Mouse (Mus musculus) spleen, adult 2 months (tissue): ENCODE measurements around the gene Pax4. TPM values are rescaled to one million over a fixed set of nuclear protein-coding genes. Genes with fewer than 3 reads are reported as not detected.
A peak's percentile ranks its signal among the peaks of the same experiment; 100 is the strongest.

Source experiments
- DNase-seq, 2 experiments: peaks; one replicate each; pipeline versions ENCODE4 v3.0.0 to v3.0.0-alpha.2; 2012 to 2021; ENCODE audit warnings: low spot score in 2 of 2, low read depth in 1 of 2
- H3K27ac ChIP-seq: fragments of 200-500 bp; 2 replicates; pipeline ENCODE4 v1.5.1; 2012; ENCODE audit warnings: low read length, inconsistent platforms; ENCODE audit not compliant: insufficient read depth
- H3K27me3 ChIP-seq: fragments of 200-500 bp; 2 replicates; pipeline ENCODE4 v1.6.1; 2012; ENCODE audit warnings: mild to moderate bottlenecking, moderate library complexity, low read length, inconsistent platforms; ENCODE audit not compliant: control insufficient read depth, insufficient read depth
- H3K36me3 ChIP-seq: fragments of 200-500 bp; 2 replicates; pipeline ENCODE4 v1.6.1; 2012; ENCODE audit warnings: mild to moderate bottlenecking, low read length, inconsistent platforms; ENCODE audit not compliant: control insufficient read depth, insufficient read depth
- H3K4me1 ChIP-seq: fragments of 200-500 bp; 2 replicates; pipeline ENCODE4 v1.6.1; 2011; ENCODE audit warnings: inconsistent platforms; ENCODE audit not compliant: control insufficient read depth, insufficient read depth, insufficient read length
- H3K4me3 ChIP-seq: fragments of 200-500 bp; 2 replicates; pipeline ENCODE4 v1.5.1; 2011; ENCODE audit warnings: mild to moderate bottlenecking, inconsistent platforms; ENCODE audit not compliant: insufficient read depth, insufficient read length; ENCODE audit errors: extremely low read depth
- CTCF ChIP-seq: fragments of 200-500 bp; IDR thresholded peaks from 2 replicates; pipeline ENCODE4 v1.5.1; 2011; ENCODE audit warnings: mild to moderate bottlenecking, inconsistent platforms; ENCODE audit not compliant: insufficient read depth, insufficient read length, insufficient replicate concordance; ENCODE audit errors: extremely low read depth
- POLR2A ChIP-seq: fragments of 200-500 bp; IDR thresholded peaks from 2 replicates; pipeline ENCODE4 v1.6.1; 2011; ENCODE audit warnings: low read depth, low read length, inconsistent platforms
- WGBS: fragments of 180-500 bp; shearing (Covaris S2); methylation state at CpG from one replicate; pipeline ENCODE4 v1.1.7; 2018; 5-methylcytosine and 5-hydroxymethylcytosine counted together
- polyA plus RNA-seq: library from polyadenylated mRNA; depleted of rRNA; stranded (reverse); fragments of >200 nt; gene quantifications from 2 replicates; pipeline ENCODE4 v1.2.3, GENCODE M21; 2012

Pax4 gene
- polyA plus RNA-seq, 1 experiment: not detected

- Histone ChIP-seq H3K4me1 (peaks cover 12% of the 10 kb centered on the region; the same call in 1 of the 2 replicates), H3K4me3 (peak overlapping the region; percentile 7; the same call in 1 of the 2 replicates), H3K27me3 (no peaks in the 10 kb centered on the region), H3K27ac (no peak overlapping the region), H3K36me3 (peaks cover 13% of the 10 kb centered on the region)
- DNase-seq: no peak
- 92% methylated on average over 6 of the region's 6 CpGs for WGBS
- TF ChIP-seq CTCF (no peak), POLR2A (no peak)
These were observed 24.1 kb downstream of the Pax4 start for GRCm38 (mm10) chr6:28425019-28425418.

- peak in 1 of 2 experiments; percentile 34 for DNase-seq
- H3K27ac ChIP-seq: peak overlapping the region; percentile 51; the same call in 1 of the 2 replicates
- WGBS: 15% methylated on average over 44 of the region's 46 CpGs
- peaks cover 12% of the 10 kb centered on the region; the same call in 1 of the 2 replicates for H3K4me1 ChIP-seq
- peak overlapping the region; percentile 86 for H3K4me3 ChIP-seq
- TF ChIP-seq POLR2A (no peak), CTCF (no peak)
- H3K27me3 ChIP-seq: no peaks in the 10 kb centered on the region
- H3K36me3 ChIP-seq: peaks cover 15% of the 10 kb centered on the region
These were observed 25.1 kb downstream of the Pax4 start for GRCm38 (mm10) chr6:28423767-28424695.

GRCm38 (mm10) chr6:28423313-28423712 is 25.8 kb downstream of the Pax4 start, which contains the start of gene Arf5:
Arf5 (plus strand) TSS chr6:28423560.
- 2% methylated on average over 28 of the region's 42 CpGs for WGBS
- peak; percentile 66 to 94 for DNase-seq
- H3K4me3 ChIP-seq: peak within 1 kb of the TSS; percentile 86
- H3K36me3 ChIP-seq: peaks cover 22% of the 10 kb centered on the region
- H3K27ac ChIP-seq: peak within 1 kb of the TSS; percentile 51; the same call in 1 of the 2 replicates
- H3K27me3 ChIP-seq: no peaks in the 10 kb centered on the region
- no peak for TF ChIP-seq CTCF
- peak; percentile 56; the same call in 1 of the 2 replicates for TF ChIP-seq POLR2A
- peaks cover 12% of the 10 kb centered on the region; the same call in 1 of the 2 replicates for H3K4me1 ChIP-seq

GRCm38 (mm10) chr6:28422651-28423290 is 26.4 kb downstream of the Pax4 start:
- no peak for DNase-seq
- no peaks in the 10 kb centered on the region for H3K27me3 ChIP-seq
- H3K27ac ChIP-seq: no peak overlapping the region
- no peak overlapping the region for H3K4me3 ChIP-seq
- WGBS: 73% methylated on average over 15 of the region's 15 CpGs
- TF ChIP-seq POLR2A (no peak), CTCF (no peak)
- peaks cover 12% of the 10 kb centered on the region; the same call in 1 of the 2 replicates for H3K4me1 ChIP-seq
- peaks cover 27% of the 10 kb centered on the region for H3K36me3 ChIP-seq

GRCm38 (mm10) chr6:28421469-28422000 is 27.6 kb downstream of the Pax4 start:
- Histone ChIP-seq H3K27me3 (no peaks in the 10 kb centered on the region), H3K27ac (peak overlapping the region; percentile 46; the same call in 1 of the 2 replicates), H3K36me3 (peaks cover 30% of the 10 kb centered on the region), H3K4me3 (peak overlapping the region; percentile 69), H3K4me1 (peaks cover 12% of the 10 kb centered on the region; the same call in 1 of the 2 replicates)
- DNase-seq: peak; percentile 90 to 92
- TF ChIP-seq CTCF (peak; percentile 87; the same call in 1 of the 2 replicates), POLR2A (peak; percentile 37)
- WGBS: under 1% methylated on average over 27 of the region's 27 CpGs

GRCm38 (mm10) chr6:28420865-28421264 is 28.3 kb downstream of the Pax4 start:
- peak overlapping the region; percentile 46; the same call in 1 of the 2 replicates for H3K27ac ChIP-seq
- TF ChIP-seq CTCF (no peak), POLR2A (no peak)
- DNase-seq: no peak
- peaks cover 12% of the 10 kb centered on the region; the same call in 1 of the 2 replicates for H3K4me1 ChIP-seq
- no peaks in the 10 kb centered on the region for H3K27me3 ChIP-seq
- H3K36me3 ChIP-seq: peaks cover 28% of the 10 kb centered on the region
- peak overlapping the region; percentile 69 for H3K4me3 ChIP-seq
- 50% methylated on average over 13 of the region's 13 CpGs for whole genome bisulfite sequencing
